Mouse (Mus musculus): ENCODE results near the gene Fign.

The Fign gene

GRCm38 (mm10) chr2:64059477-64059876 is 38.4 kb downstream of the Fign start:
- no peak for DNase-seq (ENCODE audit: low read depth)

DNA sequence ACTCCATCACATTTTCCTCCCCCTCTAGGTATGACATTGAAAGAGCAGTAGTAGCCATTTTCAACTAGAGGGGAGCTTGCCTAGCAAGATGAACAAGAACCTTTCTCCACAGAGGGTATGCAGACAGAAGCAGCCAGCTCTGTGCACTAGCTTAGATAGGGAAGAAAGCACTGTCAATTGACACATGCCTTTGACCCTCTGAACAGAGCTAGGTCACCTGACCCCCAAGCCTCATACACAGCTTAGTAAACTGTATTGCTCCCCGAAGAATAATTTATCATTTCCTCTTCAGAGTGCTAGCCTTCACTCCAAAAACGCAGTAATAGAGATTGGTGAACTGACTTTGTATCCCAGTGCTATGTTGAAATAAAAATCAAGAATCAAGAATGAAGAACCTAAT is 49.7 kb downstream of the Fign start:
- DNase-seq (ENCODE audit: low read depth) = no peak

DNA sequence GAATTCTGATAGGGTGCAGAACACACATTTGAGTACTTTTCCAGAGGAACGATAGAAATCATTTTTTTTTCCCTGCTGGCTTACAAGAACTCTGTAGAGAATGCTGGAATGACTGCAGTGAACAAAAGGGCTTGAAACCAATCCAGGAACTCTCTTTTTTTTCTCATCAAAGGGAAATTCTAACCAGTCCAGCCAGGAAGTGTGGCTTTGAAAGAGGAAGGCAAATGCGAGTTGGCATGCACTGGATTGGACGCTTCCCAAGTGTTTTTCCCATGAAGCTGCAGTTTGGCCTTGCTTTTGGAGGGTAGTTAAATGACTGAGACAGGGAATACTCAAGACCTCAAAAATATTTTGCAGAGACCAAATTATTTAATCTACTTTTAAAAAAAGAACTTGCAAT is 54.7 kb downstream of the Fign start:
- no peak for DNase-seq (ENCODE audit: low read depth)

DNA sequence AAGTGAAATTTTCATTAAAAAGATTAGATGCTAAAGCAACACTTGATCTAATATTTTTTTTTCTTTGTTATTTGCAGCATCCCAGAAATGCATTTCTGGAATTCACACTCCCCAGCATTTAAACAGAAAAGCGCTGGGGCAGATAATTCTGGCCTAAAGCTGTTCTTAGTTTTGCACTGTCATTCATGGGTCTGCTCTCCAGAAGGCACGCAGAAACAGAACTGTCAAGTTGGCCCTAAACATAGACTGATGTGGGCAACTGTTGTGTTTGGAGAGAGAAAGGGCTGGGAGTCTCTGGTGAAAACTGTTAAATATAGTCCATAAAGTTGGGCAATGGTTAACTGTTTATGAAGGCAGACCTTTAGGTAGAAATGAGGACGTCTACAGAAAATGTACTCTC is 62.4 kb downstream of the Fign start:
- DNase-seq (ENCODE audit: low read depth) = no peak

DNA sequence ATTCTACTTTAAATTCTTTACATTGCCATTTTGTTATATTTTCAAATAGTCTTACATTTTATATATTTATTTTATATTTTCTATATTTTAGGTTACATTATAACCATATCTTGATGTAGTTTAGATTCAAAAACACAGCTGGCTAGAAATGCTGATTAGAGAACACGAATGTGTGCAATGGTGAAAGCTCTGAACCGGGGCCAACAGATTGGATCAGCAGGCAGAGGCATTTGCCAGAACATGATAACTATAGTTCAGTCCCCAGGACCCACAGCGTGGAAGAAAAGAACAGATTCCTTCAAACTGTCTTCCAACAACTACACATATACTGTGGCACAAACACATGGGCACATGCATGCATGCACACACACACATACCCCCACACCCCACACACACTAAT is 64.0 kb downstream of the Fign start:
- no peak for DNase-seq (ENCODE audit: low read depth)

DNA sequence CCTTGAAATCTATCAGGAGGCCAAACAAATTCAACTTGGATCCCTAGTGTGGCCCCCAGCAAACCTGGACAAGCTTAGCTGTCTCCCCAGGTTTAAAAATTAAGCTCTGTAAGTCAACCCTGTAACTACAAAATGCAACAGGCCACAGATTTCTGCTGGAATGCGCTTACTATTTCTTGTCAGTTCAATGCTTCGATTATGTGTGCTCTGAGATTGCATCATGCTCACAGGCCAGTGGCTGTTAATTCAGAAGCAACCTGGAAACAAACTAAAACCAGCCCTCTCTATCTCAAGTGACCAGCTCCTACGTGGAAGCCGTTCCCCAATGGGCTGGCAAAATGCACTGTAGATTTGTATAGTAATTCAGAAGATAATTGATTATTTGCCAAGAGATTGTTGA is 71.9 kb downstream of the Fign start:
- no peak for DNase-seq (ENCODE audit: low read depth)

DNA sequence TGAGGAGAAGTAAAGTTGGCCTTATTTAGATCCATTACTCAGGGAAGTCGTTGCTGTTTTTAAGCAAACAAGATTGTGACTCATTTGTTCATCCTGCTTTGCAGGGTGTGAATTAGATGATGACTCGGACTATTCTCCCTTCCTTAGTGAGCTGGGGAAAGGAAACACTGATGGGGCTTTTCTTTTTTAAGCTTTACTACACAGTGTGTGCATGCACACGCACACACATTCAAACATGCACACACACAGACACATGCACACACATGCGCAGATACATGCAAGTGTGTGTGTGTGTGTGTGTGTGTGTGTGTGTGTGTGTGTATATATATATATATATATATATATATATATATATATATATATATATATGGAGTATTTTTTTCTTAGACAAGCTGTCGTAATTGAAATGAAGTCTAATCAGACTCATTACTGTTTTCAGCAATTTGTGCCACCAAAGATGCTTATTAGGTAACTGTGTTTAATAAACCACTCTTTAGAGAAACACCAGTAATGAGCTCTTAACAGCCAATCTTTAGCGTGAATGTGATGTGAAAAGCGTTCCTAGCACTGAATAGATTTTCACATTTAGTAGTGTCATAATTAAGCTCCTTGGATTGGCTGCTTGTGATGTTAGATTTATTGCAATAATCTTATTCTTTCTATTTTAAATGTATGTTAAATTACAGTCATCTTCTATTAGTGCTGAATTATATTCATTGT is 103.4 kb downstream of the Fign start:
- DNase-seq (ENCODE audit: low read depth) = no peak

- no peak for DNase-seq (ENCODE audit: low read depth)
These were observed 112.4 kb downstream of the Fign start for GRCm38 (mm10) chr2:63985426-63985825.

- no peak for DNase-seq (ENCODE audit: low read depth)
These were observed 115.5 kb downstream of the Fign start for GRCm38 (mm10) chr2:63982351-63982751.

DNA sequence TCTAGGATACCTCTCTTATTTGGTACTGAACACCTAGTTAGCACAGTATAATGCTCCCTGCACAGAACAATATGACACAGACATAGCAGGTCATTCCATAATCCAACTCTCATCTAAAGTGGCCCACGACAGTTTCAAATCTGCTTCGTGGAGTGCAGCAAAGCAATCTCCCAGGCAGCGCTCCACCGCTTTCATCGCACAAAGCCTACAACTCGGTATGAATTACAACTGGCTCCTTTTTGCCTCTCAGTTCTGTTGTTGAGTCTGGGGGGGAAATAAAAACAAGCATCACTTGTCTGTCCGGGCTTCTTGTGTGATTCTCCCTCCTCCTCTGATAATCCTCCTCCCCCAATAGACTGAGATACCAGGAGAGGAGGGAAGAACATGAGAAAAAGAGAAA is 116.4 kb downstream of the Fign start:
- DNase-seq (ENCODE audit: low read depth) = no peak

- DNase-seq (ENCODE audit: low read depth) = no peak
These were observed 128.2 kb downstream of the Fign start for GRCm38 (mm10) chr2:63969633-63970032.

DNA sequence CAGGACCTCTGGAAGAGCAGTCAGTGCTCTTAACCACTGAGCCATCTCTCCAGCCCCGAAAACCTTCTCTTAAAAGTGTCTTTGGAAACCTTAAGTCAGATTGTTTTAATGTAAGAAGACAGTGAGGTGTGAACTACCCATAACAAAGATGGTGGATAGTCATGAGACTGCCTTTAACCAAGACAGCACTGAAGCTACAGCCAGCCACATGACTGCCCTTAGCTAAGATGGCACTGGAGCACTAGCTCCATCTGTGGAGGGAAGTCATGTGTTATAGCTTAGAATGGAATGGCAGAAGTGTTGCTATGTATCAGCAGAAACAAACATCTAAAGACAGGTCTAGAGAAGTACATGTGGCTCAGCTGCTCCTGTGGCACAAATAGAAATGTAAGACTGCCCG is 166.8 kb downstream of the Fign start:
- no peak for DNase-seq (ENCODE audit: low read depth)

- no peak for DNase-seq (ENCODE audit: low read depth)
These were observed 171.2 kb downstream of the Fign start for GRCm38 (mm10) chr2:63926481-63927097.

GRCm38 (mm10) chr2:63925721-63926235 is 172.1 kb downstream of the Fign start:
- DNase-seq (ENCODE audit: low read depth) = no peak
